Mouse (Mus musculus) retina, embryonic 14.5 days (tissue): ENCODE data around the gene R3hcc1l.

Source experiments
- DNase-seq: peaks from one replicate; pipeline ENCODE4 v3.0.0-alpha.2; 2015; ENCODE audit warnings: low spot score

The R3hcc1l gene

GRCm38 (mm10) chr19:42601445-42601844 is 82.9 kb downstream of the R3hcc1l start:
- no peak for DNase-seq

GRCm38 (mm10) chr19:42602041-42602440 is 83.5 kb downstream of the R3hcc1l start:
- DNase-seq = no peak

GRCm38 (mm10) chr19:42602576-42602975 is 84.0 kb downstream of the R3hcc1l start:
- DNase-seq = no peak

- DNase-seq = no peak
Observed at GRCm38 (mm10) chr19:42608082-42608481, 89.5 kb downstream of the R3hcc1l start.

- DNase-seq = no peak
Observed at GRCm38 (mm10) chr19:42609716-42610115, 91.2 kb downstream of the R3hcc1l start.

- no peak for DNase-seq
Observed at GRCm38 (mm10) chr19:42611746-42612145, 93.2 kb downstream of the R3hcc1l start.

GRCm38 (mm10) chr19:42612654-42613053 is 94.1 kb downstream of the R3hcc1l start, which contains the start of gene Loxl4:
Gene Loxl4, minus strand, starts transcription at chr19:42612813.
- no peak for DNase-seq

GRCm38 (mm10) chr19:42613116-42613515 is 94.6 kb downstream of the R3hcc1l start:
- DNase-seq = peak; percentile 37

GRCm38 (mm10) chr19:42613647-42614225 is 95.2 kb downstream of the R3hcc1l start:
- no peak for DNase-seq

- no peak for DNase-seq
Observed at GRCm38 (mm10) chr19:42628068-42628467, 109.5 kb downstream of the R3hcc1l start.

GRCm38 (mm10) chr19:42631541-42631961 is 113.0 kb downstream of the R3hcc1l start:
- no peak for DNase-seq

- DNase-seq = no peak
Observed at GRCm38 (mm10) chr19:42632301-42632700, 113.7 kb downstream of the R3hcc1l start.

- DNase-seq = no peak
Observed at GRCm38 (mm10) chr19:42633650-42634049, 115.1 kb downstream of the R3hcc1l start.

GRCm38 (mm10) chr19:42636631-42637030 is 118.1 kb downstream of the R3hcc1l start:
- peak; percentile 46 for DNase-seq

GRCm38 (mm10) chr19:42638604-42639481 is 120.3 kb downstream of the R3hcc1l start:
- DNase-seq = no peak

- DNase-seq = no peak
Observed at GRCm38 (mm10) chr19:42639544-42639943, 121.0 kb downstream of the R3hcc1l start.

- no peak for DNase-seq
Observed at GRCm38 (mm10) chr19:42640211-42640610, 121.7 kb downstream of the R3hcc1l start.
